Mouse (Mus musculus) left cerebral cortex, postnatal 14 days (tissue): ENCODE results near the gene Timp1. TPM values are rescaled to one million over a fixed set of nuclear protein-coding genes. Genes with fewer than 3 reads are reported as not detected.

Experiments
- DNase-seq, 2 experiments: peaks; one replicate each; pipeline ENCODE4 v3.0.0; 2021 to 2022; ENCODE audit warnings: low spot score in 2 of 2, mixed read lengths in 1 of 2
- intact Hi-C: fragments of 180-260 bp; cut with DNase I; formaldehyde crosslinking; loops from one replicate; pipeline ENCODE4 v1.15.1; 2025
- long read RNA-seq, 2 experiments: library from polyadenylated mRNA; stranded (forward); transcript quantifications; one replicate each; pipeline ENCODE4 v2.0.0; 2021
- total RNA-seq, 2 experiments: library from RNA; stranded (reverse); gene quantifications; 2 replicates each; pipeline ENCODE4 v1.2.3; 2021

Gene Timp1
- total RNA-seq = 1 to 10 TPM in 1 of 2 experiments, not detected in 1; 1.2 TPM
- long read RNA-seq, experiment 1 = 0 reads
- long read RNA-seq, experiment 2 = 0 reads

- intact Hi-C loops = loop anchor here (5.0 to 10.0 kb wide), 2 partner anchors 55 to 77 kb away; partner anchors contain the start of gene Syn1
- no peak for DNase-seq
Observed at GRCm38 (mm10) chrX:20869962-20870513, at the start of gene Timp1. Gene Timp1, plus strand, starts transcription at chrX:20870166.

GRCm38 (mm10) chrX:20828934-20829333, 41.0 kb upstream of the Timp1 start:
- DNase-seq = peak; percentile 74 to 86
- intact Hi-C loops = loop anchor here (10.0 kb wide), 1 partner anchor 476 kb away; no protein-coding TSS in a partner anchor

GRCm38 (mm10) chrX:20847232-20847631, 22.7 kb upstream of the Timp1 start:
- intact Hi-C loops = no loop called here
- DNase-seq = peak in 1 of 2 experiments; percentile 38

- intact Hi-C loops = no loop called here
- DNase-seq = no peak
Observed at GRCm38 (mm10) chrX:20847816-20848215, 22.1 kb upstream of the Timp1 start.

GRCm38 (mm10) chrX:20848256-20848984, 21.5 kb upstream of the Timp1 start:
- DNase-seq = peak; percentile 92 to 97
- intact Hi-C loops = no loop called here

- DNase-seq = no peak
- intact Hi-C loops = no loop called here
Observed at GRCm38 (mm10) chrX:20853794-20854193, 16.2 kb upstream of the Timp1 start.

- intact Hi-C loops = loop anchor here (10.0 kb wide), 1 partner anchor 63 kb away; the partner anchor contains the start of gene Syn1
- no peak for DNase-seq
Observed at GRCm38 (mm10) chrX:20861453-20862104, 8.4 kb upstream of the Timp1 start.

GRCm38 (mm10) chrX:20862105-20863065, 7.6 kb upstream of the Timp1 start:
- DNase-seq = no peak
- intact Hi-C loops = loop anchor here (10.0 kb wide), 1 partner anchor 62 kb away; the partner anchor contains the start of gene Syn1

GRCm38 (mm10) chrX:20863161-20864101, 6.5 kb upstream of the Timp1 start:
- intact Hi-C loops = loop anchor here (10.0 kb wide), 1 partner anchor 61 kb away; the partner anchor contains the start of gene Syn1
- DNase-seq = peak in 1 of 2 experiments; percentile 39

- intact Hi-C loops = loop anchor here (5.0 to 10.0 kb wide), 2 partner anchors 57 to 79 kb away; partner anchors contain the start of gene Syn1
- DNase-seq = no peak
Observed at GRCm38 (mm10) chrX:20868091-20868490, 1.9 kb upstream of the Timp1 start.

- intact Hi-C loops = loop anchor here (5.0 to 10.0 kb wide), 2 partner anchors 56 to 78 kb away; partner anchors contain the start of gene Syn1
- DNase-seq = no peak
Observed at GRCm38 (mm10) chrX:20869203-20869602, 763 bp upstream of the Timp1 start.

- intact Hi-C loops = no loop called here
- DNase-seq = no peak
Observed at GRCm38 (mm10) chrX:20872928-20873500, 3.0 kb downstream of the Timp1 start.

- intact Hi-C loops = no loop called here
- DNase-seq = no peak
Observed at GRCm38 (mm10) chrX:20875241-20875640, 5.3 kb downstream of the Timp1 start.

- no peak for DNase-seq
- intact Hi-C loops = no loop called here
Observed at GRCm38 (mm10) chrX:20910074-20910473, 40.1 kb downstream of the Timp1 start.

- intact Hi-C loops = no loop called here
- DNase-seq = no peak
Observed at GRCm38 (mm10) chrX:20913726-20914125, 43.8 kb downstream of the Timp1 start.

- intact Hi-C loops = no loop called here
- peak in 1 of 2 experiments; percentile 32 for DNase-seq
Observed at GRCm38 (mm10) chrX:20915075-20915474, 45.1 kb downstream of the Timp1 start.

GRCm38 (mm10) chrX:20920249-20920843, 50.4 kb downstream of the Timp1 start:
- intact Hi-C loops = loop anchor here (10.0 kb wide), 1 partner anchor 56 kb away; no protein-coding TSS in a partner anchor
- DNase-seq = peak in 1 of 2 experiments; percentile 15
